Mouse (Mus musculus): ENCODE results near the gene Frem2. TPM values are rescaled to one million over a fixed set of nuclear protein-coding genes. Genes with fewer than 3 reads are reported as not detected.

Gene Frem2
- polyA plus RNA-seq, 1 experiment from 2014 or later: 5.8 TPM

DNA sequence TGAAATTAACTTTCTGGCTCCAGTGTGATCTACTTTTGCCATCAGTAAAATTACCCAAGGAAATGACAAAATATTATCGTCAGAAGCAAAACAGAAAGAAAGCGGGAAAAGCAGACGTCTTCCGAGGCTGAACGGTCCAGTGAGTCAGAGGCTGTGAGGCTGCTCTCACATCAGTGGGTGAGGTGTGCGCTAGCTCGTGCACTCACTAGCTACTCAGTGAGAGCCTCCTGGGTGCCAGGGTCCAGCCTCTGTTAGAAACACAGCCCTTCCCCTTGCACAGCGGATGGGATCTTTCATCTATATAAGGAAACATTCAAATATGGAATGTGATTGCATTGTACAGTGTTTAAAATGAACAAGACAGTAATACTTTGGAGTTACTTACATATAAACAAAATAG is 36.8 kb downstream of the Frem2 start:
- no peaks in the 10 kb centered on the region for H3K27me3 ChIP-seq
- no peaks in the 10 kb centered on the region for H3K9me3 ChIP-seq (replicated peaks)
- H3K27ac ChIP-seq (replicated peaks): no peak overlapping the region
- 65% methylated on average over 8 of the region's 8 CpGs for WGBS
- no peak overlapping the region for H3K4me3 ChIP-seq (replicated peaks)
- H3K4me2 ChIP-seq (replicated peaks): no peak overlapping the region
- no peaks in the 10 kb centered on the region for H3K36me3 ChIP-seq
- no peaks in the 10 kb centered on the region for H3K4me1 ChIP-seq
- ATAC-seq (ENCODE audit: insufficient number of reproducible peaks, low FRiP score, low TSS enrichment, low read depth): no peak
- H3K9ac ChIP-seq: no peak overlapping the region

DNA sequence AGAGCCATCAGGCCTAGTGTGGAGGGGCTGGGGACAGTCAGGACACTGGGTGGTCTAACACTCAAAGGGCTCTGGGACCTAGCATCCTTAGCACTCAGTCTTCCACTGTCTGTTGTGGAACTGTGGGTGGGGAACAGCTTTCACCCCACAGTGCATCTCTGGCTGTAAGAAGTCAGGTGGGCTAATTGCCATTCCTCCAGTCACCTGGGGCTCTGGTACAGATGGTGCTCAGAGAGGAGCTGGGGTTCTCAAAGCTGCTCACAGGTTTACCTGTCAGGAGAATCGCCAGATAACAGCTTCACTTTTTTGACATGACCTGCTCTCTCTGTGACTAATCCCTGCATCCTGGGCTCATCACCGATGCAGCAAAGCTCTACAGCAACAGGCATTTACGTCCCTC is 46.0 kb downstream of the Frem2 start:
- 64% methylated on average over 3 of the region's 3 CpGs for WGBS
- Histone ChIP-seq H3K4me2 (replicated peaks) (no peak overlapping the region), H3K36me3 (no peaks in the 10 kb centered on the region), H3K4me3 (replicated peaks) (no peak overlapping the region), H3K27me3 (no peaks in the 10 kb centered on the region), H3K4me1 (no peaks in the 10 kb centered on the region), H3K27ac (replicated peaks) (no peak overlapping the region), H3K9me3 (replicated peaks) (no peaks in the 10 kb centered on the region), H3K9ac (no peak overlapping the region)
- no peak for ATAC-seq (ENCODE audit: insufficient number of reproducible peaks, low FRiP score, low TSS enrichment, low read depth)

DNA sequence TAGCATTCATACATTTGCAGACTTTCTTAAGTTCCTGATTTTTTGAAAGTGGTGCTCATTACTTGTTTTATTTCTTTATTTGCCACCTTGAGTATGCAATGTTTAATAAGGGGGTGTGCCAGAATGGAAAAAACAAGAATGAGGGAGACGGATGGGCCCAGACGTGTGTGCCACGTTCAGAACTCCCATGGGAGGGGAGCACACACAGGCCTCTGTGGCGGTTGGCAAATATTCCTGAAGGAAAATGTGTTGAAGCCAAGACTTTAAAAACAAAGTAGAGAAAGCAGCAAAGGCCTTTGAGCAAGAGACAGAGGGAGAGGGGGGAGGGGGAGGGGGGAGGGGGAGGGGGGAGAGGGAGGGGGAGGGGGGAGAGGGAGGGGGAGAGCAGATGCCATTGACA is 47.3 kb downstream of the Frem2 start:
- 34% methylated on average over 4 of the region's 4 CpGs for WGBS
- Histone ChIP-seq H3K27me3 (no peaks in the 10 kb centered on the region), H3K9me3 (replicated peaks) (no peaks in the 10 kb centered on the region), H3K36me3 (no peaks in the 10 kb centered on the region), H3K4me3 (replicated peaks) (no peak overlapping the region), H3K4me2 (replicated peaks) (no peak overlapping the region), H3K4me1 (no peaks in the 10 kb centered on the region), H3K27ac (replicated peaks) (no peak overlapping the region), H3K9ac (no peak overlapping the region)
- no peak for ATAC-seq (ENCODE audit: insufficient number of reproducible peaks, low FRiP score, low TSS enrichment, low read depth)

DNA sequence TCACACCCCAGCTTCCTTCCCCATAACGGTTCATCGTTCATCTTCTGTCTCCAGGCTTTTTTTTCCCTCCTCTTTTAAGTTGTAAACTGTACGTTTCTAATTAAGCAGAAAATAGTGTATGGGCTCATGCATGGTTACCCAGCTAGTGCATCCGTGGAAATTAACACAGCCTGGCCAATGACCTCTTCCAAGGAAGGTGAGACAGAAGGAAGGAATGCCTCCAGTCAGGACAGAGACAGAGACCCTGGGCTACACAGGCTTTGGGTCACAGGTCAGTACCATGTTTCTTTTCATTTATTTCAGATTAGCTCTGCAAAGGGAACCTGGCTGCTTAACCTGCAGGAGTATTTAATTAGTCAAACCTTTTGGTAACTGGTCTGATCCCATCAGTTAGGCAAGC is 57.0 kb downstream of the Frem2 start:
- H3K4me2 ChIP-seq (replicated peaks): no peak overlapping the region

DNA sequence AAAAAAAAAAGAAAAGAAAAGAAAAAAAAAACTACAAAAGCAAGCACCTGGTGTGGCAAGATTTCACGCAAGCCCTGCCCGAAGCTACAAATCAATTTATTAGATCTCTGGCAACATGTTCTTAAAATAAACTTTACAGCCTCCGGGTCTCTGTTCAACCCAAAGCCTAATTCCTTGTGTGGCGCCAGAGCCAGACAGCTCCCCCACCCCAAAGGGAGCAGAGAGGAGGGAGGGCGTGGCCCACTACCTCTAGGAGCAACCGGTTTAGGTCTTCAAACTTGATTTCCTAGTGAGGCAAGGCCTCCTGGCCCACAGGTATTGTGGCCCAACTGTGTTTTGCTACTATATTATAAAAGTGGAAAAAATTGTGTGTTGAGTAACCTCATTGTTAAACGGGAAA is 57.8 kb downstream of the Frem2 start:
- no peaks in the 10 kb centered on the region for H3K9me3 ChIP-seq (replicated peaks)
- no peak overlapping the region for H3K4me2 ChIP-seq (replicated peaks)
- ATAC-seq (ENCODE audit: insufficient number of reproducible peaks, low FRiP score, low TSS enrichment, low read depth): peak; percentile 51; the same call in 1 of the 2 replicates
- WGBS: 14% methylated on average over 7 of the region's 7 CpGs
- no peaks in the 10 kb centered on the region for H3K36me3 ChIP-seq
- H3K27ac ChIP-seq (replicated peaks): no peak overlapping the region
- H3K27me3 ChIP-seq: no peaks in the 10 kb centered on the region
- H3K4me1 ChIP-seq: peaks cover 6% of the 10 kb centered on the region
- H3K4me3 ChIP-seq (replicated peaks): no peak overlapping the region
- no peak overlapping the region for H3K9ac ChIP-seq

More for the DNA sequence above, 57.0 kb downstream of the Frem2 start:
- H3K27me3 ChIP-seq: no peaks in the 10 kb centered on the region
- no peak overlapping the region for H3K27ac ChIP-seq (replicated peaks)
- H3K4me3 ChIP-seq (replicated peaks): no peak overlapping the region
- no peaks in the 10 kb centered on the region for H3K36me3 ChIP-seq
- peaks cover 6% of the 10 kb centered on the region for H3K4me1 ChIP-seq
- no peaks in the 10 kb centered on the region for H3K9me3 ChIP-seq (replicated peaks)
- ATAC-seq (ENCODE audit: insufficient number of reproducible peaks, low FRiP score, low TSS enrichment, low read depth): no peak
- 37% methylated on average over 4 of the region's 4 CpGs for WGBS
- no peak overlapping the region for H3K9ac ChIP-seq

DNA sequence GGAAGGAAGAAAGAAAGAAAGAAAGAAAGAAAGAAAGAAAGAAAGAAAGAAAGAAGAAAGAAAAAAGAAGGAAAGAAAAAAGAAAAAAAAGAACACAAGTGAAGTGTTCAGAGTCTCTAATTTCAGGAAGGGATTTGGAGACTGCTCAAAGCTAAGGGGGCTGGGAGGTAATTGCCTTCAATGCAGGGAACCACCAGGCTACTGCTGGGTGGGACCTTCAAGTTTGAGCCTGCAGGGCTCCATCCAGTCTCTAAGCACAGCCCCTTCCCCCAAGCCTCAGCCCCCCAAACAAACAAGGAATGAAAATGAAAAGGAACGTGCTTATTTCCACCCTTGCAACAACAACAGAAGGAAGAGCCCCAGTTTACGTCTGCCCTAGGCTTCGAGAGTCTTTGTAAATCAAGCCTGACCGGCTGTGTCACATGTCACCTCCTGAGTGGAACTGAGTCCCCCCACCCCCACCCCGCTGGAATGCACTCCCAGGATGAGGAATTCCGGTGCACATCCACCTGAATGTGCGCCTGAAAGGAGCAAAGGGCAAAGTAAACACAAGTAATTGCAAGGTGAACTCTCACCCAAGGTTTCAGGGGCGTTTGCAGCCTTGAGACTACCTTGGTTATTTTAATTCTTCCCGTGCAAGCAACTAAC is 58.9 kb downstream of the Frem2 start:
- Histone ChIP-seq H3K27me3 (no peaks in the 10 kb centered on the region), H3K4me1 (peaks cover 6% of the 10 kb centered on the region), H3K4me2 (replicated peaks) (peak overlapping the region; percentile 15), H3K9ac (no peak overlapping the region), H3K27ac (replicated peaks) (peak overlapping the region; percentile 60), H3K9me3 (replicated peaks) (no peaks in the 10 kb centered on the region), H3K4me3 (replicated peaks) (no peak overlapping the region), H3K36me3 (no peaks in the 10 kb centered on the region)
- no peak for ATAC-seq (ENCODE audit: insufficient number of reproducible peaks, low FRiP score, low TSS enrichment, low read depth)
- WGBS: 7% methylated on average over 9 of the region's 9 CpGs

DNA sequence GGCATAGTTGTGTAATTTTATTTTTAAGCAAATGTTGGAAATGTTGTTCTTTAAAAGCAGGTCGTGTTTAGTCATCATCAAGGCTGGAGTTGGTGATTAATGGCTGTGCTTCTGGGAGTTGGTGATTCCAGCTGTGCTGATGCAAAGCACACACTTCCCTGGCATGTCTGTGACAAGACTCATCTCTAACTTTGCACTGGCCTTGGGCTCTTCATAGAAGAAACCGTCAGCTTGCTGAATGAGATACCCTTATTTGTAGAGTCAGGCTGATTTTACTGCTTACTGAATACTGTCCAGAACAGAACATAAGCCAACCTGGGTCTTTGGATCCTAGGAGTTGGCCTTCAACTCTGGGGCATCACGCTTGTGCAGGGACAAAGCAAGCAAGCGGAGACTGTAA is 62.7 kb downstream of the Frem2 start:
- Histone ChIP-seq H3K4me1 (peaks cover 13% of the 10 kb centered on the region), H3K4me3 (replicated peaks) (no peak overlapping the region), H3K9me3 (replicated peaks) (no peaks in the 10 kb centered on the region), H3K27ac (replicated peaks) (no peak overlapping the region), H3K27me3 (no peaks in the 10 kb centered on the region), H3K9ac (no peak overlapping the region), H3K36me3 (no peaks in the 10 kb centered on the region), H3K4me2 (replicated peaks) (no peak overlapping the region)
- 66% methylated on average over 4 of the region's 4 CpGs for WGBS
- no peak for ATAC-seq (ENCODE audit: insufficient number of reproducible peaks, low FRiP score, low TSS enrichment, low read depth)

DNA sequence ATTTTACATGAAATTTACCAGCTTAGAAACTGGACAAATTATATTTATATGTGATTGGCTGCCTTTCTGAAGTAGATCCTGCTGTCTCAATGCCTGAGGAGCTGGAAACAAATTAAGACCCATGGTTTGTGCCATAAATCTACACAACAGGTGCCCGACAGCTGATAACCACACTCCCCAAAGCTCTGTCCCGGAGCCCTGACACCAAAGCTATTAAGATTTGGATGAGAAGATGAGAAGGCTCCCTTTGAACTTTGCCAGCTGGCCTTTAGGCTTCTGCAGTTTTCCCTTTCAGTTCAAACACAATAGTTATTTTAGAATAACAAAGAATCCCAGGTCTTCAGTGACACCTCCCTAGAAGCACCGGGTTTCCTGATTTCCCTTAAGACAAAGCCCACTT is 63.4 kb downstream of the Frem2 start:
- H3K4me1 ChIP-seq: peaks cover 13% of the 10 kb centered on the region
- no peak overlapping the region for H3K27ac ChIP-seq (replicated peaks)
- H3K27me3 ChIP-seq: no peaks in the 10 kb centered on the region
- H3K4me2 ChIP-seq (replicated peaks): no peak overlapping the region
- 20% methylated on average over 3 of the region's 3 CpGs for WGBS
- H3K4me3 ChIP-seq (replicated peaks): no peak overlapping the region
- no peak for ATAC-seq (ENCODE audit: insufficient number of reproducible peaks, low FRiP score, low TSS enrichment, low read depth)
- H3K36me3 ChIP-seq: no peaks in the 10 kb centered on the region
- H3K9ac ChIP-seq: no peak overlapping the region
- H3K9me3 ChIP-seq (replicated peaks): no peaks in the 10 kb centered on the region

DNA sequence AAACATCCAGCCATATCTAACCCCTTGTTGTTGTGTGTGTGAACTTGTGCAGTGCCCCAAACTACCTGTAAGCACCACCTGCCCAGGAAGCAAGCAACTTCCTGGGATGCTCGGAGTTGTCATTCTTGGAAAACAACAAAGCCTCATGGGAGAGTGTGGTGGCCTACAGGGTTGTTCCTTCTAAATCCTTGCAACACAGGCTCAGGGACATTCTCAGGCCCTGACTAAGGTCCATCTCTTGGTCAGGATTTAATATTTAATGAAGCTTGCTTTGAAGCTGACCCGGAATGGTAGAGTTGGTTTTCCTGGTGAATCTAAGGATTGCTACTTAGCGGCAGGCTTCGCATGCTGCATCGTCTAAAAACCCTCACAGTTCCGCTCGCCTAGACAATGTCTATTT is 65.1 kb downstream of the Frem2 start:
- no peak overlapping the region for H3K27ac ChIP-seq (replicated peaks)
- no peaks in the 10 kb centered on the region for H3K27me3 ChIP-seq
- WGBS: 93% methylated on average over 7 of the region's 7 CpGs
- H3K9me3 ChIP-seq (replicated peaks): no peaks in the 10 kb centered on the region
- no peak overlapping the region for H3K9ac ChIP-seq
- H3K36me3 ChIP-seq: no peaks in the 10 kb centered on the region
- peaks cover 7% of the 10 kb centered on the region; the same call in 1 of the 2 replicates for H3K4me1 ChIP-seq
- H3K4me2 ChIP-seq (replicated peaks): no peak overlapping the region
- no peak for ATAC-seq (ENCODE audit: insufficient number of reproducible peaks, low FRiP score, low TSS enrichment, low read depth)
- no peak overlapping the region for H3K4me3 ChIP-seq (replicated peaks)

DNA sequence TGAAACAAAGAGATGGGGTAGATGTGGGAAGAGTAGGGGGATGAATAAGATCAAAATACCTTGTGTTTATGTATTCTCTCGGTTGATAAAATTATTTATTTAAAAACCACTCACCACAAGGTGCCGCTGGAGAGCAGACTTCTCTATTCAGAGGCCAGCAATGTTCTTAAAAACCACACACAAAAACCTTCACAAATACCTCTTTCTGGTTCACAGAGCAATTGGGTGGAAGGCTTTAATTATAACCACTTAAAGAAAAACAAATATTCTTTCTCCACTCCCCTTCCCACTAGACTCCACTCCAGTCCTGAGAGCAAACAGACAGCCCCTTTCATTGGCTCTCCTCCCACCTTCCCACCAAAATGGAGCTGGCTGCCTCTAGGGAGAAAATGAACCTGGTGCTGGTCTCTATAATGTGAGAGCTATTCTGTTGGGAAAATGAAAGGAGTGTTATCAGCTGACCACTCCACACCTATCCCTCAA is 67.0 kb downstream of the Frem2 start:
- Histone ChIP-seq H3K4me2 (replicated peaks) (no peak overlapping the region), H3K36me3 (no peaks in the 10 kb centered on the region), H3K4me1 (peaks cover 7% of the 10 kb centered on the region; the same call in 1 of the 2 replicates), H3K27ac (replicated peaks) (no peak overlapping the region), H3K27me3 (no peaks in the 10 kb centered on the region), H3K9me3 (replicated peaks) (no peaks in the 10 kb centered on the region), H3K4me3 (replicated peaks) (no peak overlapping the region), H3K9ac (no peak overlapping the region)
- peak; percentile 51; the same call in 1 of the 2 replicates for ATAC-seq (ENCODE audit: insufficient number of reproducible peaks, low FRiP score, low TSS enrichment, low read depth)
- 2% methylated on average over 2 of the region's 2 CpGs for WGBS

DNA sequence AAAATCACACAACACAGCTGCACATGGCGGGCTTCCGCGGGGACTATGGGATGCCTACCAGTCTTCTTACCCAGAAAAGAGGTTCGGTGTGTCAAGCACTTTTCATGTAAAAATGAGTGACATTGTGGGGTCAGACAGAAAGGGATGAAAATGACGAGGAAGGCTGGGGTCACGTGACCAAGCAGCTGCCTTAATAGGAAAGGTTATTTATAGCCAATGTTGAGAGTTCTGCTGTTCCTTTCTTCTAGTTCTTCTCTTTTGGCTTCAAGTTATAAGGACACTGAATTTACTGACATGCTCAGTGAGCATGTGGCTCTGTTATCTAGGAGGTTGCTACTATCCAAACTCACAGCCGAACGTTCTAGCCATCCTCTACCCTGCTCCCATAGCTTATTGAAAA is 73.9 kb downstream of the Frem2 start:
- Histone ChIP-seq H3K9me3 (replicated peaks) (no peaks in the 10 kb centered on the region), H3K27ac (replicated peaks) (no peak overlapping the region), H3K36me3 (no peaks in the 10 kb centered on the region), H3K27me3 (no peaks in the 10 kb centered on the region), H3K4me2 (replicated peaks) (no peak overlapping the region), H3K4me1 (no peaks in the 10 kb centered on the region), H3K4me3 (replicated peaks) (no peak overlapping the region), H3K9ac (no peak overlapping the region)
- 89% methylated on average over 8 of the region's 8 CpGs for WGBS
- no peak for ATAC-seq (ENCODE audit: insufficient number of reproducible peaks, low FRiP score, low TSS enrichment, low read depth)

DNA sequence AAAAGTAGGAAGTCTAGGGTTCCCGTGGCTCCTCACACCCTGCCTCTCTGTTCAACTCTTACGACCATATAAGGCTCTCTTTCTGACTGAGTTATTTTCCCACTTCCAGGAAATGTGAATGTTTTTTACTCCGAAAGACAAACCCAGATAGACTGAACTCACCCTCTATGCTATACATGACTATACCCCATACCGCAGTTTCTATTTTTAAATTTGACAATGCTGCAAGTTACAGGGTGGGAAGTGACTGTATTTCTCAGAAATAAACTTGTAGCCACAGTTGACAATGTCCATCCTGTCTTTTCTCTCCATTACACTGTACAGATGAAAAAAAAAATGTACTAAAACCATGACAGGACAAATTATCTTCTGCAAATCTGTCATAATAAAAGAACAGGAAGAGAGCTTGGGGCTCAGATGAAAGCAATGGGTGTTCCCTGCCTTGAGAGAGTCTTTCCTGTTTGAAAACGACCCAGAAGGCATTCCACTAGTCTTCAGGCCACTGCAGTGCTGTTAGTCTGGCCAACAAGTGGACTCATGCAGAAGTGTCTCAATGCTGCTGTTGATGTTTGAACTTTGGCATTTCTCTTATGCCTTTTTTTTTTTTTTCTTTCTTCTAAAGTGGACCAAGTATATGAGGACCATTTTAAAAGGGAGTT is 76.4 kb downstream of the Frem2 start:
- H3K36me3 ChIP-seq: no peaks in the 10 kb centered on the region
- no peak overlapping the region for H3K9ac ChIP-seq
- no peak overlapping the region for H3K4me3 ChIP-seq (replicated peaks)
- H3K27me3 ChIP-seq: no peaks in the 10 kb centered on the region
- no peaks in the 10 kb centered on the region for H3K4me1 ChIP-seq
- ATAC-seq (ENCODE audit: insufficient number of reproducible peaks, low FRiP score, low TSS enrichment, low read depth): no peak
- 63% methylated on average over 5 of the region's 5 CpGs for WGBS
- H3K9me3 ChIP-seq (replicated peaks): no peaks in the 10 kb centered on the region
- H3K4me2 ChIP-seq (replicated peaks): no peak overlapping the region
- H3K27ac ChIP-seq (replicated peaks): no peak overlapping the region
